Mouse (Mus musculus): ENCODE measurements at regions not wholly inside any gene's neighbourhood (a gene's known extent, or its start where the extent isn't known, plus 50 kb on each side); places are given as distances from the start of the nearest gene placed in this dataset.

- DNase-seq (ENCODE audit: low spot score), result no peak
Observed at GRCm38 (mm10) chr8:86159074-86159783, 318.5 kb downstream of the Phkb start.

- DNase-seq (ENCODE audit: low spot score), result no peak
Observed at GRCm38 (mm10) chr8:86147586-86147985, 306.8 kb downstream of the Phkb start.

GRCm38 (mm10) chr8:86125244-86125643 lies 284.5 kb downstream of the Phkb start:
- DNase-seq (ENCODE audit: low spot score), result no peak

- no peak for DNase-seq (ENCODE audit: low spot score)
Observed at GRCm38 (mm10) chr8:86124655-86125054, 283.9 kb downstream of the Phkb start.
